Mouse (Mus musculus): ENCODE data around the gene Fbxo47. TPM values are rescaled to one million over a fixed set of nuclear protein-coding genes. Genes with fewer than 3 reads are reported as not detected.

Gene Fbxo47
- 1 to 10 TPM; 1.9 to 3.7 TPM for total RNA-seq (2021)

DNA sequence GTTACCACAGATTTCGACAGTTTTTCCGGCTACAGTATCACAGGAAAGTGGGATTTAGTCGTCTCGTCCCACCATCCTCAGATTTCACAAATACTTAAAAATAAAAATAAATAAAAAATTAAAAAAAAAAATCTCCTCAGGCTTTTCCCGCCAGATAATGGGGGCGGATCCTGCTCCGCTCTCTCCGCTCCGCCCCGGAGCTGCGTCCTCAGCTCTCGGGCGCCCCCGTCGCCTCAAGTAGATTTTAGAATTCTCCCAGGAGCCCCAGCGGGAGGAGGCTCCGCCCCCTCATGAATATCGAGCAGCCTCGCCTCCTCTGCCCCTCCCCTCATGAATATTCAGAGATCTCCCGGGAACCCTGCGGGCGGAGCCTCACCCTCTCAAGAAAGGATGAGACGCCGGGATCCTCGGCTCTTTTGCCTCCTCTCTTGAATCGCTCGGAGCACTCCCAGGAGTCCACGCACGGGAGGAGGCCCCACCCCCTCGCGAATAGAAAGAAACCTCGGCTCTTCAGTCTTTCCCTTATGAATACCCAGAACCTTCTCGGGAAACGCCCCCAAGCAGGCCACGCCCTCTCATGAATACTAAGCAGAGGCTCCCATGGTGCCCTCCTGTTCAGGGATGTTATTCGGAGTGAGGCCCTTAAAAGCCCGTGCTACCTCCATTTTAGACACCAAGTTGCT lies at the start of gene Fbxo47:
TSS of gene Fbxo47 (minus strand) at position 237 of the 683 bp plus-strand sequence.
- peak; percentile 94 for DNase-seq (ENCODE audit: low spot score in 2 of 2)
- intact Hi-C loops (cut with DNase I), result loop anchor here (1.0 to 2.0 kb wide), 2 partner anchors 83 to 102 kb away; partner anchors contain the start of gene Rpl23

DNA sequence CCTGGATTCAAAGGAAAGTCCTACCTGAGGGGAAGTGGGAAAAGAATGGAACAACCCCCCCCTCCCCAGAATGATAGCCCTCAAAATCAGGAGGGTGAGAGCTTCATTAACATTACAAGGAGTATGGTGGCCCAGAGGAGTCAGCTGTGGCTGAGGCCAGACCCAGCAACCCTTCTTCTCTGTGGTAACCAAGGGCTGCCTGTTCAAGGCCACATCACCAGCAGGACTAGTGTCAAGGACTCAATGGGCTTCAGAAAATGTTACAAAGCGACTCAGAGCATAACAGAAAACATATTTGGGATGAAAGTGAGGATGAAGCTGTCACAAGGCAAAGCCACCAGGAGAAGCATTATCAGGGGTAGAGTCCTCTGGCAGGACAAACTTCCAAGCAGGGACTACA lies 49.6 kb upstream of the Fbxo47 start:
- intact Hi-C loops (cut with DNase I), result loop anchor here (5.0 kb wide), 1 partner anchor 39 kb away; no protein-coding TSS in a partner anchor

DNA sequence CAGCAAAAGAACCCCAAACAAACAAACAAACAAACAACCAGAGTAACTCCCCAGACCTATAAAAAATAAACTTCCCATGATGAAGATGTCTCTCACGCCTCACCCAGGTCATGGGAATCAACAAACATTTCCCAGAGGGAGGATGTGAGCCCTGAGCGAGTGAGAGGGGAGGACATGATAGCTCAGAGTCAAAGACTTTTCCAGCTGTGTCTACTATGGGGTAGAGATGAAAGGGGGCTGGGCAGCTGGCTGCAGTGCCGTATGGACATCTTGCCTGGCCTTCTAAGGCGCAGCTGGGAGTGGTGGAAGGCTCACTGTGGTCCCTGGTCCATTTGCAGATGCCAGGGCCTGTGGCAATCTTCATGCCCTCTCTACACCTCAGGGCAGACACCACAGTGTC lies 45.0 kb upstream of the Fbxo47 start:
- intact Hi-C loops (cut with DNase I), result no loop called here

More for the DNA sequence above, 49.6 kb upstream of the Fbxo47 start:
- no peak for DNase-seq (ENCODE audit: low spot score in 2 of 2)

DNA sequence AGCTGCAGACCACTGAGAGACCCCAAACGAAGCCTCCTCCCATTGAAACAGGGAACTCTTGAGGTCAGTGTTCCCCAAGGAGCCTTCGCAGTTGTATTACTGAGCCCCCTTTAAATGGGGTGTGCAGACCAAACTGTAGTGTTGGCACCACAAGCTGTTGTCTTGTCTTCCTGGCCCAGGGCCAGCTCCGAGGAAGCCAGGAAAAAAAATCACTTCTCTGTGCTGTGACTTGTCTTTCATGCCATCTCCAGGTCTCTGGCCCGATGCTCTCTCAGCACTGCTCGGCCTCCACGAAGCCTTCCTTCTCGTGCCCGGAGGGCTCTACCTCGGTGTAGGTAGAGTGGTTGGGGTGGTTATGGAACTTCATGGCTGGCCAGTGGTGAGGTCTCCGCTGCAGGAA lies 40.3 kb upstream of the Fbxo47 start:
- no peak for DNase-seq (ENCODE audit: low spot score in 2 of 2)
- intact Hi-C loops (cut with DNase I), result no loop called here

More for the DNA sequence above, 45.0 kb upstream of the Fbxo47 start:
- no peak for DNase-seq (ENCODE audit: low spot score in 2 of 2)

DNA sequence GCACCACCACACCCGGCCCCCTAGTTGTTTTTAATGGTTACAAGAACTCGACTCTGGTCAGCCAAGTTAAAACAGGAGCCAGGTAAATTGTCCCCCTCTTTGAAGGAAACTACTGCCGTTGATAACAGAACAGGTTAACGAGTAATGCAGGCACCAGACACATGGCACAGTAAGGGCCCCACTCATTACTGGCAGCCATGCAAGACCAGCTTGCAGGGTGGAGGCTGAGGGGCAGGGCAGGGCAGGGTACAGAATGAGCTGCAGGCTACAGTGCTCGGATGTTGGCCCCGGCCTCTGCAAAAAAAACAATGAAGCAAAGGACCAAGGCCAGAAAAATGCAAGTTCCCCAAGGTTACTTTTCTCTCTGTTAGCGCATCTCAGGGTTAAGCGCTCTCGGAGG lies 39.7 kb upstream of the Fbxo47 start:
- intact Hi-C loops (cut with DNase I), result no loop called here
- no peak for DNase-seq (ENCODE audit: low spot score in 2 of 2)

DNA sequence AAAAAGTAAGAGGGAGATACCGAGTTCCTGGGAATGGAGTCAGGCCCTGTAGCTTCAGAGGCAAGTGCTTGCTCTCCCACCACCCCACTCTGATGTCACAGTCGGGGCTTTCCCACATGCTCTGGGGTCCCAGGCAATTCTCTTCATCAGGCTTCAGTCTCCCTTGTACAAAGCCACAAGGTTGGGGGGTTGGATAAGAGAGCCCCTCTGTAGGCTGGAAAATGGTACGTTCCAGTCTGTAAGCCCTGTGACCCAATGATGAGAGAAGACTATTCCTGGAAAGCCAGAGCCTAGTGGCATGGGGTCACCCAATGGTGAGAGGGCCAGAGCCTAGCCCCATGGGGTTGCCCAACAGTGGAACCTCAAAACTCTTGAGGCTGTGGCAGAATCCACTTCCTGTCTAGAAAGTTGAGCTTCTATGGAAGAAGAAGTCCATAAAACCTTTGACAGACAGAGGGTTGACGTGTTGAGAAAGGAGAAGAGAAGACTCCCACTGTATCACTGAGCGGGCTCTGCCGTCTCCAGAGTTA lies 32.1 kb upstream of the Fbxo47 start:
- intact Hi-C loops (cut with DNase I), result no loop called here
- no peak for DNase-seq (ENCODE audit: low spot score in 2 of 2)

DNA sequence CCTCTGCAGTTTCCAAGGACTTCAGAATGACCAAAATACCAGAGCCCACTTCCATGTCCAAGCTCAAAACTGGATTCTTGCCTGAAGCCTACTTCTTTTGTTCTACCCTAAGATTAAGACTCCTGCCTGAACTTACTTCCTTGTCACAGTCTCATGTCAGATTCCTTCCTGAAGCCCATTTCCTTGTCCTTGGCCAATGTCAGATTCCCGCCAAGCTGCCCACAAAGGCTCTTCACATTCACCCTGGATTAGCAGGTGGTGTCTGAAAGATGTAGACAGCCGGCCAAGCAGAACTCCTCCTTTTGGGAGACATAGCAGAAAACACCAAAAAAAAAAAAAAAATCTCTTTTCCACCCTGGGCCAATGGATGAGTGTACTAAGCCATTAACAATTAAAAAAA lies 31.5 kb upstream of the Fbxo47 start:
- intact Hi-C loops (cut with DNase I), result no loop called here
- DNase-seq (ENCODE audit: low spot score in 2 of 2), result no peak

DNA sequence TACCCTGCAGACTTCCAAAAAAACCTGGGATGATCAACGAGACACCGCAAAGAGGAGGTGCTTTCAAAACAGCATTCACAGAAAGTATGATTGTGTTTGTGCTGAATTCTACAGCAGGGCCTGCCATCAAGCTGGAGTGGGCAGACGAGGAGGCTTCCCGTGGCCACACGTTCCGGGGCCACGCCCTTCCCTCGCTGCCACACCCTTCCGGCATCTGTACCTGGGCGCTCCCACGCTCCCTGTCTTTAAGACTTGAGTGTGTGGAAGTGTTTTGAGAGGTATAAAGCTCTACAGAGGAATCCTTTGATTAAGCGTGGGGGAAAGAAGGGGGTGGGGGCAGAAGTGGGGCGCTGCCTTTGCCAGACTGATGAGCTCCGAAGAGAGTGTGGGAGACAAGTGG lies 29.2 kb upstream of the Fbxo47 start:
- no peak for DNase-seq (ENCODE audit: low spot score in 2 of 2)
- intact Hi-C loops (cut with DNase I), result no loop called here

DNA sequence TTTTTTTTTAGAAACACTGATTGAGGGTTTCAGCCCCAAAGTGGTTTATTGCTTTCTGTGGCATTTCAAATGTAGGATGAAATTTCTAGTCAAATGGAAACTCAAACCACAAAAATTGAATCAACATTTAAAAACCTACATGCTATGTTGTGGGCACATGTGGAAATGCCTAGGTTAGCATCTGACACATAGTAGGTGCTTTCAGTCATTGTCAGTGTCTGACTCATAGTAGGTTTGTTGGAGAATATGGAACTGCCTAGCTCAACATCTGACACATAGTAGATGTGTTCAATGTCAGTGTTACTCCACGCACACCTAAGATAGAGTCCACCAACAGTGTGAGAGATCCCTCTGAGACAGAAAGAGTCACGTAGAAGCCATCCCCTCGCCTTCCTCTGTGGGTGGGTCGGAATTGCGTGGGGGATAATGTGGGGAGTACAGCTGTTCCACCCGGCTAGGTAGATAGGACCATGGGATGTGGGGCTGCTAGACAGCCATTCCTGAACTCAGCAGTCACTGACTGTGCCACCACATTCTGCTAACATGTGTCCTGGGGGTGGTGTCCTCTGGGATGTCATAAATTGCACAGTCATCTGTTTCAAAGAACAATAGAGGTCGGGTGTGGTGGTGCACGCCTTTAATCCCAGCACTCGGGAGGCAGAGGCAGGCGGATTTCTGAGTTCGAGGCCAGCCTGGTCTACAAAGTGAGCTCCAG lies 24.8 kb upstream of the Fbxo47 start:
- intact Hi-C loops (cut with DNase I), result no loop called here
- DNase-seq (ENCODE audit: low spot score in 2 of 2), result no peak

DNA sequence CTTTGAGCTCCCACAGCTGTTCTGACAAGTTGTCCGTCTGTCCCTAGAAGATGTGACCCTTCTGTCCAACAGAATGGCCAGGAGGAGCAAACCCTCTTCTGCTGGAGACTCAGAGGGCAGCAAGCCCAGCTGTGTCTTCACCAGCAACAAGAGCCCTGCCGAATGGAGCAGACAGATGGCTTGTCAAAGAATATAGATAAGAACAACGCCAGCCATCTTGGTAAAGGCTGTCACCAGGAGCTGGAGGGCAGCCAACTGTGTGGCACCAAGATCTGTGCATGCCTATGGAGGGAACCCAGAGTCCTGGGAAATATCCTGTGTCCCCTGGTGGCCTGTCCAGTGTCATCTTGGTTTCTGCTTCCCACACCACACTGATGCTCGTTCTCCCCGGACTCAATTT lies 24.0 kb upstream of the Fbxo47 start:
- no peak for DNase-seq (ENCODE audit: low spot score in 2 of 2)
- intact Hi-C loops (cut with DNase I), result no loop called here

DNA sequence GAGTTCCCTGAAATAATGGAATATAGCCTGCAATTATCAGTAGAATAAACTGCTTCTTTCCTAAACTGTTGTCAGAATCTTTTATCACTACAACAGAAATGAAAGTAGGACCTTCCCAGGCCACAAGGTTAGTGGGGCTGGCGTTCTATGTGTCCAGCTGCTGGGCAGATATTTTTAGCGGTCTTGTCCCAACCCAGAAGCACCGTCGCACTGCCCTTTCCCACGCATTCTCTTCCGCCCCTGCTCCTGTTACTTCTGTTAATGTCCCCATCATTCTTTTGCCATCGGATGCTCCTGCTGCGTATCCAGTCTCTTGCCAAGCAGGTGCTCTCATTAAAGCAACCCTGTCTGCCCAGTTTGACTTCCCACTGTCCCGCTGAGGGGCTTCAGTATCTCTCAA lies 23.0 kb upstream of the Fbxo47 start:
- no peak for DNase-seq (ENCODE audit: low spot score in 2 of 2)
- intact Hi-C loops (cut with DNase I), result no loop called here

DNA sequence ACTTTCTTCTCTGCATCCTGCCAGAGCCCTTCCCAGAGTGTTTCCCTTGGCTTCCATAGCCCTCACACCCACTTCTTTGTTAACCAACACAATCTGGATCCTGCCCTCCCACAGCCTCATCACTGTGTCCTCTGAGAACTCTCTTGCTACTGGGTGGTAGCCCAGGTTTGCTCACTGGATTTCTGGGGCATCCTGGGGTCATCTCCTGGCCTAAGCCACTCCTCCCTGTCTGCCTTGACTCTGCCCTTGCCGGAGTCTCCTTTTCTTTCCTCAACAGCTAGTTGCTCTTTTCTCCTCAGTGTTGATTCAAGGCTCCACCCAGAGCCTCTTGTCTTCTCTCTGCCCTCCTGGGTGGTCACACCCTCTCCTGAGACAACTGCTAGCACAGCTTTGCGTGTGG lies 22.0 kb upstream of the Fbxo47 start:
- no peak for DNase-seq (ENCODE audit: low spot score in 2 of 2)
- intact Hi-C loops (cut with DNase I), result no loop called here

DNA sequence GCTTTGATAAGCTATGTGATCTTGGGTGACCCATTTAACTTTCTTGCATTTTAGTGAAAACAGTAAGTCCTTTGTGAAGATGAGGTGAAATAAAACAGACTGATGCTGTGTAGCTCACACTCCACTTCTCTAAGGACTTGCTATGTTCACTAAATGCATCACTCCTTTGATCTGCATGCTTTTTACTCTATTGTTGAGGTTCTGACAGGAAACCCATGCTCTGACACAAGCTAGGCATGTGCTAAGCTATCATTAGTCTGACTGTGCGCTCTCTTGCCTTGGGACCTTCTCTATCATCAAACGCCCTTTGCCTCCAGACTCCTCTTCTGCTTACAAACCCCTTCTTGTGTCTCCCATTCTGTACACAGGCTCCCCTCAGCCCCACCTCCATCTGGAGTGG lies 21.6 kb upstream of the Fbxo47 start:
- DNase-seq (ENCODE audit: low spot score in 2 of 2), result no peak
- intact Hi-C loops (cut with DNase I), result no loop called here

DNA sequence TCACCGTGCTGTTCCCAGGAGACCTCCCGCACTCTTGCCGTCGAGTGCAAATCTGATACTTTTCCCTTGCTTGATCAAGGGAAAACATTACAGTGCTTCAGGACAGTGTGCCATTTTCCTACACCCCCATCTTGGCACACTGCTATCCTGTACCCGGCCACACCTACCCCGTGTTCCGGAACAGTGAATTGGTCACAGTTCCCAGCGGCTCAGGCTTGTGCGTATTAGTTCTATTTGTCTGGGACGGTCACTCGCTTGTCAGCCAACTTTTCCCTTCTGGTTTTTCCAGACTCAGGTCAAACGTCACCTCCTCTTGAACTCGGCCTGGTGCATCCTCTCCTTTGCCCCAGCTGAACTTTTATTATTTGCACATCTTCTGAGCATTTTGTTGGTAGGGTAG lies 20.8 kb upstream of the Fbxo47 start:
- DNase-seq (ENCODE audit: low spot score in 2 of 2), result no peak
- intact Hi-C loops (cut with DNase I), result no loop called here

DNA sequence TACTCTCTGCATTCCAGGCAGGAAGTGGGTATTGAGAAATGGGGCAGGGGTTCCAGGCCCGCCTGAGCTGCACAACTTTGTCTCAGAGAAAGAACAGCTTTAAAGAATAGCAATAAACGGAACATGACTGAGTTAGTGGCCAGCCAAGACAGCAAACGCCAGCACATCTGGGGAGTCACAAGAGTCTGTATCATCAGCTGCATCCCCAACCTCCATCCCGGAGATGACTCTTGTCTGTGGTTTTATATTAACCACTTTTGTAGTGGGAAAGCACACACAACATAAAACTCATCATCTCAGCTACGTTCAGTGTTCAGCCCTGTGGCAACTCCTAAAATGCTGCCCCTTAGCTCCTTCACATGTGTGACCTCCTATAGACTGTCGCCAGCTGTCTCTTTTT lies 17.9 kb upstream of the Fbxo47 start:
- intact Hi-C loops (cut with DNase I), result no loop called here
- DNase-seq (ENCODE audit: low spot score in 2 of 2), result no peak

DNA sequence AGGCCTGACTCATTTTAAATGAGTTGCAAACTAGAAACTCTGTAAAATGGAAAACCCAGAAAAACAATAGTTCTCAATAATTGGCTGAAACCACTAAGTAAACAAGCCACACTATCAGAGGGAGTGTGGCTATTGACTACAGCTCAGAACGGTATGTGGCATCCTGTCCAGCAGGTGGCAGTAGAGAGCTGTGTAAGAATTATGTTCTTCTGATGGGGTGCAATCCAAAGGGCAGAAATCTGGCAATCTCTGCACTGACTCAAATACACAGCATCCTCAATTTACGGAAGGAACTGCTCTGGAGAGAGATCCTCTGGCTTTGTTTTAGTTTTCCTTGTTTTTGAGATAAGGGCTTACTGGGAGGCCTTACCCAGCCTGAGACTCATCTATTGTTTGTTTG lies 15.9 kb upstream of the Fbxo47 start:
- peak; percentile 73 to 82 for DNase-seq (ENCODE audit: low spot score in 2 of 2)
- intact Hi-C loops (cut with DNase I), result loop anchor here (1.0 kb wide), 1 partner anchor 87 kb away; no protein-coding TSS in a partner anchor

DNA sequence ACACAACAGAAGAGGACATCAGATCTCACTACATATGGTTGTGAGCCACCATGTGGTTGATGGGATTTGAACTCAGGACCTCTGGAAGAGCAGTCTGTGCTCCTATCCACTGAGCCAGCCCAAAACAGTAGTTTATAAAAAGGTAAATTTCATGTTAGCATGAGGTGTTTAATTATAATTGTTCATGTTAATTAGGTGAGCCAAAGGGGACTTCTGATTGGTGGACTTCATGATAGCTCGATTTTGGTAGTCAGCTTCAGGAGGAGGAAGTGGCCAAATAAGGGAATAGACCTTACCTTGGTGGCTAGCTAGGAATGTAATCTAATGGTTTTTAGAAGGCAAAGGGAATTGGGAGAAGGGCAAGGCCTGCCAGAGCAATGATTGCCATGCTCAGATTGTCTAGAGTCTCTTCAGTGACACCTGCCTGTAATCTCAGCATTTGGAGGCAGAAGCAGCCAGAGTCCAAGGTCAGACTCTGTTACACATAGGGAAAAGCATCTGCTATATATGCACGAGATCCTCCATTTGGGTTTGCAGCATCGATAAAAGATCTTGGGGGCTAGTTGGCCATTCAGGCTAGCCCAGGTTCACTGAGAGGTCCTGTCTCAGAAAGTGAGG lies 13.7 kb upstream of the Fbxo47 start:
- intact Hi-C loops (cut with DNase I), result no loop called here
- DNase-seq (ENCODE audit: low spot score in 2 of 2), result no peak

DNA sequence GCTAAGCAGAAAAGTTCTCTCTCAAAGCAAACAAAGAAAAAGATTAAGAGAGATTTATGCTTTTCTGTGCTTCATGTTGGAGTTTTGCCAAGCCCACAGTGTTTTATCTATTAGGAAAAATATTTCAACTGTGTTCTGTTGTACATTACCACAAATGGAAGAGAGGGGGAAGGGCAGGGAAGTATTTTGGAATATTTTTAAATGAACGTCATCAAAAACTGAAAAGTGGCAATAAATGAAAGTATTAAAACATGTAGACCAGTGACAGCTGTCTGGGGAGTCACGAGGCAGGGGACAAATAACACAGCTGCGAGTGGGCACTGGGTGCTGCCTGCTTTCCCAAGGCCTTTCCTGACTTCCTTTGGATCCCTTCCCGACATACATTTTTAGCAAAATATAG lies 12.7 kb upstream of the Fbxo47 start:
- intact Hi-C loops (cut with DNase I), result no loop called here
- DNase-seq (ENCODE audit: low spot score in 2 of 2), result no peak

DNA sequence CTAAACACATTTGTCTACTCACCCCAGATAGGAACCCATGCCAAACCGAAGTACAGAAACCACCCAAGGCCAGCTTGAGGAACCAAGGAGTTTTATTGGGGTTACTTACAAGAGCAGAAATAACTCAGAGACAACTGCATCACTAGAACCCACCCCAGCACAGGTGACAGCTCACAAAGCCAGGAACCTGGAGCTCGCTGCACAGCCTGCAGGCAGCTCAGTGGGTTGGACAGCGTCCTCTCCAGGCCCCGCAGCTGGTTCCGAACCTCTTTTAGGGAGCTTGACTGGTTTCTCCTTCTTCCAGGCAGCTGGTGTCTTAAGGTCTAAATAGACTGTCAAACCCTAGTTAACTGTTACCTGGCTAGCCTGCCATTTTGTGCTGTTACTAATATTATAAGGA lies 7.9 kb upstream of the Fbxo47 start:
- no peak for DNase-seq (ENCODE audit: low spot score in 2 of 2)
- intact Hi-C loops (cut with DNase I), result no loop called here

DNA sequence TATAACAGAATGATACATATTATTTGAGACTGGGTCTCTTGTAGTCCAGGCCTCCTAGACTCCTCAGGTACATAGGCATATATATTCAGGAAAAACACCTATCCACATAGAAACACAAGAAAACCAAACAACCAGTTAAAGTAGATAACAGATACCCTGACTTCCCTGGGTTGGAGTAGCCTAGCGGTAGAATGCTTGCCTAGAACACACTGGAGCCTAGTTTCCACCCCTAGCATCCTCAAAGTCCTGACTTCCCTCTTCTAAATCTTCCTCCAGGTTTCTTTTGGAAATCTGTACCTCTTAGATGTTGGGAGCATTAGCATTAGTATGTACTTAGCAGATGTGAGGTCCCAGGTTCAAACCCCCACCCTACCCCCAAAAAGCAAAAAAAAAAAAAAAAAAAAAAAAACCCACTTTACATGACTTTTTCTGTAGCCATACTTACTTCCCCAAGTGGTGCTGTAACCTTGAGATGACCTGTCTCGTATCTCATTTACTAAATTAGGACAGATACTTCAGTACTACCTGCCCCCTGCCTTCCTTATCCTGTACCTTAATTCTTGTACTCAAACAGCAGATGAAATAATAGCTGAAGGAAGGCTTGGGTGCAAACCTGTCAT lies 1.5 kb upstream of the Fbxo47 start:
- intact Hi-C loops (cut with DNase I), result loop anchor here (2.0 kb wide), 1 partner anchor 85 kb away; no protein-coding TSS in a partner anchor
- DNase-seq (ENCODE audit: low spot score in 2 of 2), result no peak
